28 mouse cellular contexts compared by ENCODE assay signal in genomic region chr7:83763674-83764073, GRCm38 (mm10). TPM values are rescaled to one million over a fixed set of nuclear protein-coding genes. Genes with fewer than 3 reads are reported as not detected.
DNase-seq lines count a peak whose midpoint lies in the region; ATAC-seq and TF ChIP-seq lines count a peak whose summit lies in the region.
"Had no signal": no experiment of that assay in that cellular context is flagged by ENCODE, and none has a peak within 500 bp of the region (broad histone marks: within the 10 kb centered on the region; RNA-seq: fewer than 3 reads in every experiment).

No protein-coding gene starts in this region.

- no peak overlapping the region for H3K4me2 ChIP-seq in limb, embryonic 15.5 days
- H3K4me2 ChIP-seq: hindbrain, embryonic 15.5 days; midbrain, embryonic 12.5 days had no signal

- no peaks in the 10 kb centered on the region for H3K27me3 ChIP-seq in limb, embryonic 15.5 days
- no peaks in the 10 kb centered on the region for H3K27me3 ChIP-seq in limb, embryonic 10.5 days (ENCODE audit: low read depth, poor library complexity, severe bottlenecking)
- no peaks in the 10 kb centered on the region for H3K27me3 ChIP-seq in forebrain, embryonic 10.5 days (ENCODE audit: poor library complexity, severe bottlenecking)
- H3K27me3 ChIP-seq: hindbrain, embryonic 15.5 days; midbrain, embryonic 12.5 days had no signal

- 46% methylated on average over 3 of the region's 3 CpGs for WGBS in limb, embryonic 15.5 days
- 72% methylated on average over 3 of the region's 3 CpGs for WGBS in limb, embryonic 10.5 days
- 81% methylated on average over 3 of the region's 3 CpGs for WGBS in forebrain, embryonic 10.5 days

- H3K9ac ChIP-seq in limb, embryonic 15.5 days, result no peak overlapping the region
- H3K9ac ChIP-seq: hindbrain, embryonic 15.5 days; midbrain, embryonic 12.5 days had no signal

- ATAC-seq in limb, embryonic 15.5 days (ENCODE audit: insufficient number of reproducible peaks, low FRiP score, low TSS enrichment, low read depth), result 0 out of 2 replicates have a peak, but pooled peaks have one; percentile 14
- ATAC-seq: forebrain, embryonic 14.5 days; intestine, embryonic 16.5 days had no signal

- TF ChIP-seq CTCF in gastrocnemius, adult 2 months (IDR thresholded peaks at IDR 0.05), result no peak

- H3K4me3 ChIP-seq in gastrocnemius, adult 2 months, result no peak overlapping the region
- H3K4me3 ChIP-seq in limb, embryonic 15.5 days, result no peak overlapping the region
- H3K4me3 ChIP-seq in limb, embryonic 10.5 days, result no peak overlapping the region
- H3K4me3 ChIP-seq in forebrain, embryonic 10.5 days, result no peak overlapping the region
- H3K4me3 ChIP-seq: heart, embryonic 10.5 days; hindbrain, embryonic 15.5 days; layer of hippocampus, adult 2 months; midbrain, embryonic 12.5 days had no signal

- intact Hi-C loops in gastrocnemius, adult 2 months (cut with DNase I), result no loop called here
- intact Hi-C loops in gastrocnemius, postnatal 14 days (cut with DNase I; ENCODE audit: low total_unique reads), result no loop called here

- DNase-seq in gastrocnemius, adult 2 months, result no peak
- no peak for DNase-seq in gastrocnemius, postnatal 14 days
- DNase-seq in limb, embryonic 10.5 days (ENCODE audit: low spot score), result no peak
- DNase-seq in cerebellum, adult 9-10 months, result peak; percentile 91
- peak; percentile 73 for DNase-seq in skeletal muscle tissue, adult 2 months (ENCODE audit: low read depth, low spot score)
- DNase-seq in forebrain, embryonic 10.5 days (ENCODE audit: extremely low spot score, low spot score), result no peak
- no peak for DNase-seq in layer of hippocampus, adult 18-20 months (ENCODE audit: low spot score in 2 of 2)
- DNase-seq: adrenal gland, adult 2 months; B cell, adult 2 months; layer of hippocampus, postnatal 36 days; liver; lung, postnatal 10 days; retina, postnatal 1 day; right cerebral cortex, postnatal 4 days; thymus, postnatal 14 days had no signal

- H3K9me3 ChIP-seq in limb, embryonic 15.5 days, result no peaks in the 10 kb centered on the region
- H3K9me3 ChIP-seq in limb, embryonic 10.5 days (replicated peaks), result no peaks in the 10 kb centered on the region
- no peaks in the 10 kb centered on the region for H3K9me3 ChIP-seq in forebrain, embryonic 10.5 days
- H3K9me3 ChIP-seq: heart, embryonic 10.5 days; hindbrain, embryonic 15.5 days; midbrain, embryonic 12.5 days had no signal

- H3K4me1 ChIP-seq in limb, embryonic 15.5 days, result no peaks in the 10 kb centered on the region
- peaks cover under 1% of the 10 kb centered on the region; the same call in 1 of the 2 replicates for H3K4me1 ChIP-seq in limb, embryonic 10.5 days
- no peaks in the 10 kb centered on the region for H3K4me1 ChIP-seq in forebrain, embryonic 10.5 days
- H3K4me1 ChIP-seq: heart, embryonic 10.5 days; hindbrain, embryonic 15.5 days; midbrain, embryonic 12.5 days had no signal

- H3K27ac ChIP-seq in gastrocnemius, adult 2 months, result peak overlapping the region; percentile 49; the same call in 1 of the 2 replicates
- peak overlapping the region; percentile 51 for H3K27ac ChIP-seq in limb, embryonic 15.5 days
- no peak overlapping the region for H3K27ac ChIP-seq in limb, embryonic 10.5 days
- no peak overlapping the region for H3K27ac ChIP-seq in forebrain, embryonic 10.5 days
- H3K27ac ChIP-seq: heart, embryonic 10.5 days; hindbrain, embryonic 15.5 days; kidney, postnatal 0 days; layer of hippocampus, adult 2 months; midbrain, embryonic 12.5 days had no signal

- H3K36me3 ChIP-seq in limb, embryonic 15.5 days, result no peaks in the 10 kb centered on the region
- no peaks in the 10 kb centered on the region for H3K36me3 ChIP-seq in limb, embryonic 10.5 days
- H3K36me3 ChIP-seq in forebrain, embryonic 10.5 days (replicated peaks), result no peaks in the 10 kb centered on the region
- H3K36me3 ChIP-seq: heart, embryonic 10.5 days; hindbrain, embryonic 15.5 days; midbrain, embryonic 12.5 days had no signal

RNA-seq across cellular contexts. Expression of gene Il16, which starts 18.1 kb away (rescaled TPM):
- total RNA-seq in gastrocnemius, adult 2 months (2021), result 1 to 10 TPM; 1.4 to 1.8 TPM
- total RNA-seq in gastrocnemius, postnatal 14 days (2021), result 1 to 10 TPM; 4.2 to 6.6 TPM
- 7.8 and 8.4 TPM in 2 replicates for polyA plus RNA-seq in limb, embryonic 15.5 days (2015; fragmentation: Nextera tagmentation; extraction: Ambion mirVana)
- 2.3 and 3.4 TPM in 2 replicates for polyA plus RNA-seq in limb, embryonic 10.5 days (2016; fragmentation: Nextera tagmentation; extraction: Ambion mirVana)
- 0.76 and 0.95 TPM in 2 replicates for polyA plus RNA-seq in forebrain, embryonic 10.5 days (2016; fragmentation: Nextera tagmentation; extraction: Ambion mirVana)
- 10 to 100 TPM; 57.5 to 62.0 TPM for total RNA-seq in layer of hippocampus, adult 18-20 months (2021)

RNA-seq across cellular contexts. Expression of gene Cfap161, which starts 31.0 kb away (rescaled TPM):
- total RNA-seq in gastrocnemius, adult 2 months (2021), result not detected
- total RNA-seq in gastrocnemius, postnatal 14 days (2021), result not detected
- polyA plus RNA-seq in limb, embryonic 15.5 days (2015; fragmentation: Nextera tagmentation; extraction: Ambion mirVana), result 0.18 TPM in 1 of 2 replicates, not detected in the other
- 0.14 TPM in 1 of 2 replicates, not detected in the other for polyA plus RNA-seq in limb, embryonic 10.5 days (2016; fragmentation: Nextera tagmentation; extraction: Ambion mirVana)
- 0.12 TPM in 1 of 2 replicates, not detected in the other for polyA plus RNA-seq in forebrain, embryonic 10.5 days (2016; fragmentation: Nextera tagmentation; extraction: Ambion mirVana)
- total RNA-seq in layer of hippocampus, adult 18-20 months (2021), result 1 to 10 TPM; 1.7 to 2.2 TPM
- total RNA-seq: heart, postnatal 25 days; megakaryocyte progenitor cell, adult 5-6 weeks; monocyte, adult 5-6 weeks had no signal
- polyA plus RNA-seq: adrenal gland, adult 2 months; liver, embryonic 16.5 days; midbrain, embryonic 12.5 days; neural tube, embryonic 11.5 days had no signal

Comparison
In these comparisons a context has a peak if more than half of its experiments do, and no peak if none do; other contexts are left out.
1. H3K27ac ChIP-seq: peak in gastrocnemius, adult 2 months (single experiment) and limb, embryonic 15.5 days (single experiment); none in limb, embryonic 10.5 days (single experiment) and forebrain, embryonic 10.5 days (single experiment).
2. DNase-seq: peak in cerebellum, adult 9-10 months (single experiment) and skeletal muscle tissue, adult 2 months (single experiment); none in gastrocnemius, adult 2 months (single experiment), gastrocnemius, postnatal 14 days (single experiment), limb, embryonic 10.5 days (single experiment), forebrain, embryonic 10.5 days (single experiment) and layer of hippocampus, adult 18-20 months (0 of 2).
3. RNA of gene Il16, which starts 18.1 kb away (total RNA-seq): 57.5 to 62.0 TPM in layer of hippocampus, adult 18-20 months; 4.2 to 6.6 TPM in gastrocnemius, postnatal 14 days and 1.4 to 1.8 TPM in gastrocnemius, adult 2 months; every median in the first group is over 4 times any median in the second.